Comparison of ENCODE assay signal across 9 mouse cellular contexts in genomic region chr6:104492490-104493431, GRCm38 (mm10). TPM values are rescaled to one million over a fixed set of nuclear protein-coding genes. Genes with fewer than 3 reads are reported as not detected.
A peak's percentile ranks its signal among the peaks of the same experiment; 100 is the strongest.
DNase-seq lines count a peak whose midpoint lies in the region; ATAC-seq lines count a peak whose summit lies in the region.
"Had no signal": no experiment of that assay in that cellular context is flagged by ENCODE, and none has a peak within 500 bp of the region (broad histone marks: within the 10 kb centered on the region; RNA-seq: fewer than 3 reads in every experiment).

Gene Cntn6, plus strand, starts transcription at chr6:104492790.

- ATAC-seq in monocyte, adult 5-6 weeks (replicated peaks; ENCODE audit: insufficient number of reproducible peaks, low FRiP score, low TSS enrichment, poor library complexity, severe bottlenecking), result no peak

- peak; percentile 72 for DNase-seq in Muller cell, postnatal 12 days (ENCODE audit: inconsistent ontology term)
- DNase-seq in cerebellum, adult 9-10 months, result peak; percentile 75
- peak; percentile 15 to 17 for DNase-seq in frontal cortex, postnatal 25 days (ENCODE audit: low spot score in 2 of 2)
- DNase-seq in left cerebral cortex, adult 9 months (ENCODE audit: low spot score in 2 of 2), result peak; percentile 20 to 42
- DNase-seq in right cerebral cortex, postnatal 10 days (ENCODE audit: low spot score in 2 of 2), result peak; percentile 47 to 58
- no peak for DNase-seq in lung, adult 18-20 months
- DNase-seq in adrenal gland, postnatal 14 days, result no peak

RNA-seq across cellular contexts. Expression of gene Cntn6, which starts in this region (rescaled TPM):
- not detected in 3 replicates for total RNA-seq in monocyte, adult 5-6 weeks (2017)
- total RNA-seq in adrenal gland, postnatal 14 days (2021), result 0.23 TPM in 1 of 2 replicates, not detected in the other
- total RNA-seq: hematopoietic stem cell, adult 5-6 weeks had no signal

Comparison
In these comparisons a context has a peak if more than half of its experiments do, and no peak if none do; other contexts are left out.
1. DNase-seq: peak in Muller cell, postnatal 12 days (single experiment), cerebellum, adult 9-10 months (single experiment), frontal cortex, postnatal 25 days (2 of 2), left cerebral cortex, adult 9 months (2 of 2) and right cerebral cortex, postnatal 10 days (2 of 2); none in lung, adult 18-20 months (0 of 2) and adrenal gland, postnatal 14 days (single experiment).